Mouse (Mus musculus): ENCODE data around the gene Cnnm3.

The Cnnm3 gene

GRCm38 (mm10) chr1:36538727-36539126, 27.1 kb downstream of the Cnnm3 start:
- no peak for DNase-seq

GRCm38 (mm10) chr1:36539186-36539585, 27.5 kb downstream of the Cnnm3 start, which contains the start of gene Gm42417:
Gm42417 (minus strand) TSS chr1:36539429.
- DNase-seq: no peak

GRCm38 (mm10) chr1:36540132-36540531, 28.5 kb downstream of the Cnnm3 start:
- DNase-seq: no peak

- DNase-seq: no peak
Measured at GRCm38 (mm10) chr1:36540807-36541206, 29.1 kb downstream of the Cnnm3 start.

GRCm38 (mm10) chr1:36541844-36542243, 30.2 kb downstream of the Cnnm3 start:
- DNase-seq: no peak

- no peak for DNase-seq
Measured at GRCm38 (mm10) chr1:36542925-36543324, 31.3 kb downstream of the Cnnm3 start.

GRCm38 (mm10) chr1:36545382-36545781, 33.7 kb downstream of the Cnnm3 start:
- no peak for DNase-seq

- no peak for DNase-seq
Measured at GRCm38 (mm10) chr1:36545845-36546600, 34.4 kb downstream of the Cnnm3 start.

- peak; percentile 99 for DNase-seq
Measured at GRCm38 (mm10) chr1:36546888-36547471, 35.3 kb downstream of the Cnnm3 start, which contains the start of gene Ankrd39. Ankrd39 (minus strand) TSS chr1:36547445.

- DNase-seq: no peak
Measured at GRCm38 (mm10) chr1:36547981-36548598, 36.4 kb downstream of the Cnnm3 start.

- no peak for DNase-seq
Measured at GRCm38 (mm10) chr1:36548771-36549170, 37.1 kb downstream of the Cnnm3 start.

- no peak for DNase-seq
Measured at GRCm38 (mm10) chr1:36549491-36549890, 37.8 kb downstream of the Cnnm3 start.

GRCm38 (mm10) chr1:36550075-36550863, 38.6 kb downstream of the Cnnm3 start:
- no peak for DNase-seq

- DNase-seq: no peak
Measured at GRCm38 (mm10) chr1:36551904-36552303, 40.2 kb downstream of the Cnnm3 start.

- DNase-seq: no peak
Measured at GRCm38 (mm10) chr1:36552506-36552905, 40.8 kb downstream of the Cnnm3 start.

- no peak for DNase-seq
Measured at GRCm38 (mm10) chr1:36554633-36555399, 43.1 kb downstream of the Cnnm3 start.

GRCm38 (mm10) chr1:36555798-36556395, 44.2 kb downstream of the Cnnm3 start:
- peak; percentile 49 for DNase-seq

GRCm38 (mm10) chr1:36556553-36557456, 45.1 kb downstream of the Cnnm3 start:
- peak; percentile 90 for DNase-seq

GRCm38 (mm10) chr1:36557457-36558011, 45.9 kb downstream of the Cnnm3 start:
- DNase-seq: no peak
